Mouse (Mus musculus) G1E (cell line): Measurements from ENCODE around the gene Lrrc25.

ENCODE experiments used
- GATA1 ChIP-seq: IDR thresholded peaks from 2 replicates; pipeline ENCODE4 v1.6.1; 2012; ENCODE audit warnings: borderline replicate concordance, low read length, inconsistent platforms, mixed read lengths
- TAL1 ChIP-seq: conservative IDR thresholded peaks from 2 replicates; pipeline ENCODE4 v1.6.1; 2012; ENCODE audit warnings: low read depth, low read length, inconsistent platforms, mixed read lengths

DNA sequence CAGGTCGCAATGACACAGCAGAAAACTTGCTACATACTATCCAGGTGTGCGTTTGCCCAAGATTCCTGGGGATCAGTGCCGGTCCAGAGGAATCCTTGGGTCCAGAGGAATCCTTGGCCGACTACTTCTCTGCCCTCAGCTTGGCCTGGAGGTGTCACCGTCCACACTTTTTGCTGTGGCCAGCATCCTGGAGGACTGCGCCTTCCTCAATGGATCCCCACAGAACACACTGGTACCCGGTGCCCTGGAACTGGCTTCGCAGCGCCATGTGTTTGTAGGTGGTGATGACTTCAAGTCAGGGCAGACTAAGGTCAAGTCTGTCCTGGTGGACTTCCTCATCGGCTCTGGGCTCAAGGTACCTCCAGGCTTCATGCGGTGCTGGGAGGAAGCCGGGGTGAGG is 20.1 kb upstream of the Lrrc25 start:
- no peak for TF ChIP-seq TAL1
- TF ChIP-seq GATA1 = no peak
